Mouse (Mus musculus): ENCODE results near the gene Cyfip2. TPM values are rescaled to one million over a fixed set of nuclear protein-coding genes. Genes with fewer than 3 reads are reported as not detected.

The Cyfip2 gene
- total and polyA plus RNA-seq, 2 experiments from 2014 or later, result 79.1 to 162 TPM

DNA sequence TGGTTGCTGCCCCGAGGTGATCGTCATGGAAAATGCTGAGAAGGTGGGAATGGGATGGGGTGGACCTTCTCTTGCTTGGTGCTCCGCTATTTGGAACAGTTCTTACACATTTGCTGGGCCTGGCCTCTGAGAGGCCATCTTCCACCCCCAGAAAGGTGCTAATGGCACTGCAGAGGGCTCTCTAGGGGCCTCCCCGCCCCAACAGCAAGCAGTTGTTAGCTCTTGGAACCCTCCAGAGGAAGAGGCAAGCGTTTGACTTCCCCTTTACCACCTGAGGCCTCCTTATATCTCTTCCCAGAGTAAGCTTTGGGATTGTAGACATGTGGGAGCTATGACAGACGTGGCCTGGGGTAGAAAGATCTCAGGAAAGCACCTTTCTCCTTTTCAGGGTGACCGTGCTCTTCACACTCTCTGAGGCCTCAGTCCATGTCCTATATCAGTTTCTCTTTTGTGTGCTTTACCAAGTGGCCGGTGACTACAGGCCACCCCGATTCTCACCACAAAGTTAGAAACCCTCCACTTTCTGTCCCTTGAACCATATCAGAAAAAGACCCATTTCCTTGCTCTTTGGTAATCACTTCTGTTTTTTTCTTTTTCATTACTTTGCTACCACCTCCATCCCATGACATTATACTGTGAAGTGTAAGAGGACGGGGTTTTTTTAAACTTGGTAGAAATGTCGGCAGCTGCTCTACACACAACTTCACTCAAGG is 167.3 kb downstream of the Cyfip2 start:
- 88% methylated on average over 11 of the region's 11 CpGs for WGBS
- peaks cover 14% of the 10 kb centered on the region for H3K36me3 ChIP-seq (ENCODE audit: insufficient read depth, low read length)

More for the DNA sequence above, 167.3 kb downstream of the Cyfip2 start:
- no peak for TF ChIP-seq CTCF (IDR thresholded peaks at IDR 0.05; ENCODE audit: low read depth)
- Histone ChIP-seq H3K4me1 (ENCODE audit: insufficient read depth, low read length) (no peaks in the 10 kb centered on the region), H3K27me3 (ENCODE audit: insufficient read depth, low read length) (no peaks in the 10 kb centered on the region), H3K9me3 (ENCODE audit: low read length) (no peaks in the 10 kb centered on the region), H3K4me2 (ENCODE audit: low read depth, low read length) (no peak overlapping the region), H3K27ac (no peak overlapping the region), H3K4me3 (ENCODE audit: low read length) (no peak overlapping the region), H3K9ac (replicated peaks; ENCODE audit: low read length) (no peak overlapping the region)
- ATAC-seq, result no peak
- no peak for DNase-seq (ENCODE audit: low spot score)

Small RNA genes within 50 kb of the gene (microRNA-seq; reads per million reads assigned to microRNA genes)
- 0 reads per million in 2 experiments for gene Mir7239

Other genes starting within 250 kb of the Cyfip2 start
- 0.65 and 1.6 TPM in 2 replicates for gene Nipal4, start 146.4 kb downstream of the Cyfip2 start, total RNA-seq (2014; rRNA removed)
- 0.38 and 0.47 TPM in 2 replicates for gene Nipal4, start 146.4 kb downstream of the Cyfip2 start, polyA plus RNA-seq (2015; fragmentation: Nextera tagmentation; extraction: Ambion mirVana)
- gene Fndc9, start 77.3 kb downstream of the Cyfip2 start, total RNA-seq (2014; rRNA removed), result 1.8 and 2.2 TPM in 2 replicates
- gene Fndc9, start 77.3 kb downstream of the Cyfip2 start, polyA plus RNA-seq (2015; fragmentation: Nextera tagmentation; extraction: Ambion mirVana), result 3.8 and 5.0 TPM in 2 replicates
- not detected in 2 replicates for gene Itk, start 76.7 kb upstream of the Cyfip2 start, total RNA-seq (2014; rRNA removed)
- gene Itk, start 76.7 kb upstream of the Cyfip2 start, polyA plus RNA-seq (2015; fragmentation: Nextera tagmentation; extraction: Ambion mirVana), result 0.04 TPM in 1 of 2 replicates, not detected in the other
- gene Fam71b, start 83.7 kb upstream of the Cyfip2 start, total RNA-seq (2014; rRNA removed), result not detected in 2 replicates
- not detected in 2 replicates for gene Fam71b, start 83.7 kb upstream of the Cyfip2 start, polyA plus RNA-seq (2015; fragmentation: Nextera tagmentation; extraction: Ambion mirVana)
- gene Med7, start 124.1 kb upstream of the Cyfip2 start, total RNA-seq (2014; rRNA removed), result 14.5 and 19.1 TPM in 2 replicates
- 62.1 and 63.3 TPM in 2 replicates for gene Med7, start 124.1 kb upstream of the Cyfip2 start, polyA plus RNA-seq (2015; fragmentation: Nextera tagmentation; extraction: Ambion mirVana)
- gene Havcr2, start 142.1 kb upstream of the Cyfip2 start, total RNA-seq (2014; rRNA removed), result 0.21 and 0.43 TPM in 2 replicates
- 0.23 and 0.24 TPM in 2 replicates for gene Havcr2, start 142.1 kb upstream of the Cyfip2 start, polyA plus RNA-seq (2015; fragmentation: Nextera tagmentation; extraction: Ambion mirVana)
- not detected in 2 replicates for gene Gm12169, start 211.4 kb upstream of the Cyfip2 start, total RNA-seq (2014; rRNA removed)
- not detected in 2 replicates for gene Gm12169, start 211.4 kb upstream of the Cyfip2 start, polyA plus RNA-seq (2015; fragmentation: Nextera tagmentation; extraction: Ambion mirVana)

Measured in hindbrain, postnatal 0 days (tissue).